Mouse (Mus musculus): ENCODE measurements at regions not wholly inside any gene's neighbourhood (a gene's known extent, or its start where the extent isn't known, plus 50 kb on each side); places are given as distances from the start of the nearest gene placed in this dataset.

DNA sequence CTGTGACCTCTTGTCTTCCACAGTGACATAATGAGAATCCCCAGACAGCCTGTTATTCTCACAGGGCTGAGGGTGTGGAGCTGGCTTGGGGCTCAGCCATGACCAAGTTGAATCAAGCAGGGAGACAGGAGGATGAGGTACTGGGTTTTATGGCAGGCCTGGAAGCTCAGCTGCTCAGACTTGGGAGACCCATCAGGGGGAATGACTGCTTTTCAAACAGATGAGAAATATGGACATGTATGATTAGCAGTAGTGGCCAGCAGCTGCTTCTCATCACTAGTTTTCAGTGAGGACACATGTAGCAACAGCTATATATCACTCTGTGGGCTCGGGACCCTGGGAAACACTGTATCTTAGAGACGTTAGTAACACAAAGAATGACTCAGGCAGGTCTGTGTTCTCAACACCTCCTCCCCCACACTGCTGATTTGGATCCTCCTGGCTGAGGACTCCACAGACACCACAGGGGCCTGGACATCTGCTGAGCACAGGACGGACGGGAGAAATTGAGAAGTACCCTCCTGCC, 87.9 kb downstream of the Cops8 start:
- TF ChIP-seq CTCF (IDR thresholded peaks at IDR 0.05; ENCODE audit: low read depth) (no peak), EP300 (IDR thresholded peaks at IDR 0.05; ENCODE audit: low read depth) (no peak)

Data from liver, postnatal 0 days (tissue).